Comparison of ENCODE assay signal across 8 mouse cellular contexts in genomic region chr6:127446436-127446890, GRCm38 (mm10). TPM values are rescaled to one million over a fixed set of nuclear protein-coding genes. Genes with fewer than 3 reads are reported as not detected.
A peak's percentile ranks its signal among the peaks of the same experiment; 100 is the strongest.
DNase-seq lines count a peak whose midpoint lies in the region; ATAC-seq and TF ChIP-seq lines count a peak whose summit lies in the region.

Gene Parp11 (plus strand): TSS chr6:127446840.

- H3K4me2 ChIP-seq in heart, embryonic 13.5 days = peak within 1 kb of the TSS; percentile 19; the same call in 1 of the 2 replicates
- peak within 1 kb of the TSS; percentile 40; the same call in 1 of the 2 replicates for H3K4me2 ChIP-seq in liver, embryonic 12.5 days
- H3K4me2 ChIP-seq in stomach, embryonic 14.5 days (replicated peaks; ENCODE audit: low read depth, low read length) = peak within 1 kb of the TSS; percentile 20; the same call in 1 of the 2 replicates

- TF ChIP-seq POLR2A in embryonic fibroblast, embryonic 13.5 days (IDR thresholded peaks at IDR 0.05; ENCODE audit: low read depth, low read length) = no peak

- 12% methylated on average over 8 of the region's 8 CpGs for WGBS in heart, embryonic 13.5 days
- WGBS in liver, embryonic 12.5 days (ENCODE audit: insufficient replicate concordance) = 12% methylated on average over 8 of the region's 8 CpGs
- 18% methylated on average over 8 of the region's 8 CpGs for WGBS in stomach, embryonic 14.5 days

- DNase-seq in adrenal gland, postnatal 4 days (ENCODE audit: low spot score in 2 of 2) = peak in 1 of 2 experiments; percentile 32
- peak; percentile 78 for DNase-seq in kidney, postnatal 10 days
- DNase-seq in natural killer cell, adult 2 months (ENCODE audit: low spot score in 2 of 2) = peak; percentile 27 to 62

- no peaks in the 10 kb centered on the region for H3K79me3 ChIP-seq in C2C12 (ENCODE audit: low read depth)

- H3K9me3 ChIP-seq in heart, embryonic 13.5 days = no peaks in the 10 kb centered on the region
- no peaks in the 10 kb centered on the region for H3K9me3 ChIP-seq in liver, embryonic 12.5 days (replicated peaks)
- H3K9me3 ChIP-seq in stomach, embryonic 14.5 days (ENCODE audit: control insufficient read depth, low read depth, low read length) = no peaks in the 10 kb centered on the region

- H3K27me3 ChIP-seq in C2C12 (ENCODE audit: control insufficient read depth, insufficient read depth, insufficient read length) = peaks cover 21% of the 10 kb centered on the region
- H3K27me3 ChIP-seq in heart, embryonic 13.5 days (replicated peaks) = peaks cover 50% of the 10 kb centered on the region
- H3K27me3 ChIP-seq in liver, embryonic 12.5 days (replicated peaks) = peaks cover 32% of the 10 kb centered on the region
- no peaks in the 10 kb centered on the region for H3K27me3 ChIP-seq in stomach, embryonic 14.5 days (ENCODE audit: control insufficient read depth, insufficient read depth, low read length)

- no peak within 1 kb of the TSS for H3K27ac ChIP-seq in embryonic fibroblast, embryonic 13.5 days (ENCODE audit: insufficient read depth, low read length)
- no peak within 1 kb of the TSS for H3K27ac ChIP-seq in heart, embryonic 13.5 days (replicated peaks)
- H3K27ac ChIP-seq in liver, embryonic 12.5 days = no peak within 1 kb of the TSS
- H3K27ac ChIP-seq in stomach, embryonic 14.5 days (ENCODE audit: low read length) = no peak within 1 kb of the TSS

- H3K4me3 ChIP-seq in C2C12 (ENCODE audit: insufficient read depth, poor library complexity, severe bottlenecking) = no peak within 1 kb of the TSS
- H3K4me3 ChIP-seq in embryonic fibroblast, embryonic 13.5 days (ENCODE audit: insufficient read depth, low read length) = peak within 1 kb of the TSS; percentile 17; the same call in 1 of the 2 replicates
- 0 out of 2 replicates have a peak within 1 kb of the TSS, but pooled peaks have one; percentile 3 for H3K4me3 ChIP-seq in heart, embryonic 13.5 days
- no peak within 1 kb of the TSS for H3K4me3 ChIP-seq in liver, embryonic 12.5 days
- no peak within 1 kb of the TSS for H3K4me3 ChIP-seq in stomach, embryonic 14.5 days (ENCODE audit: low read depth, low read length)

- H3K9ac ChIP-seq in heart, embryonic 13.5 days = peak within 1 kb of the TSS; percentile 42
- H3K9ac ChIP-seq in liver, embryonic 12.5 days = no peak within 1 kb of the TSS
- no peak within 1 kb of the TSS for H3K9ac ChIP-seq in stomach, embryonic 14.5 days (replicated peaks; ENCODE audit: low read depth, low read length)

- TF ChIP-seq CTCF in C2C12 (IDR thresholded peaks at IDR 0.05; ENCODE audit: control insufficient read depth, insufficient read depth, insufficient read length) = peak; percentile 35
- peak; percentile 62; the same call in 1 of the 2 replicates for TF ChIP-seq CTCF in embryonic fibroblast, embryonic 13.5 days (IDR thresholded peaks at IDR 0.05; ENCODE audit: borderline replicate concordance, insufficient read depth, low read length)

- ATAC-seq in heart, embryonic 13.5 days (ENCODE audit: extremely low read depth, insufficient number of reproducible peaks, low FRiP score, low TSS enrichment) = no peak
- no peak for ATAC-seq in liver, embryonic 12.5 days
- ATAC-seq in stomach, embryonic 14.5 days (ENCODE audit: insufficient number of reproducible peaks, insufficient read depth, low FRiP score, low read depth) = no peak

- H3K79me2 ChIP-seq in C2C12 (ENCODE audit: control insufficient read depth, insufficient read depth) = no peaks in the 10 kb centered on the region

- no peaks in the 10 kb centered on the region for H3K4me1 ChIP-seq in embryonic fibroblast, embryonic 13.5 days (ENCODE audit: control insufficient read depth, insufficient read depth, low read length)
- H3K4me1 ChIP-seq in heart, embryonic 13.5 days = 0 out of 2 replicates have a peak, but pooled peaks cover 4% of the 10 kb centered on the region
- peaks cover 19% of the 10 kb centered on the region for H3K4me1 ChIP-seq in liver, embryonic 12.5 days
- no peaks in the 10 kb centered on the region for H3K4me1 ChIP-seq in stomach, embryonic 14.5 days (ENCODE audit: control insufficient read depth, insufficient read depth, low read length)

- no peaks in the 10 kb centered on the region for H3K36me3 ChIP-seq in C2C12 (ENCODE audit: control insufficient read depth, insufficient read depth)
- H3K36me3 ChIP-seq in heart, embryonic 13.5 days = no peaks in the 10 kb centered on the region
- H3K36me3 ChIP-seq in liver, embryonic 12.5 days = no peaks in the 10 kb centered on the region
- no peaks in the 10 kb centered on the region for H3K36me3 ChIP-seq in stomach, embryonic 14.5 days (ENCODE audit: control insufficient read depth, insufficient read depth, low read length)

- no peak within 1 kb of the TSS for H3ac ChIP-seq in C2C12 (ENCODE audit: control insufficient read depth, insufficient read length, low read depth)

TF ChIP-seq in C2C12, 6 proteins besides CTCF, POLR2A, EP300 and RAD21:
- no peak for TF ChIP-seq MAX (IDR thresholded peaks at IDR 0.05)
- no peak for TF ChIP-seq USF1 (IDR thresholded peaks at IDR 0.05; ENCODE audit: low read depth)
- no peak for TF ChIP-seq CEBPB (IDR thresholded peaks at IDR 0.05; ENCODE audit: low read depth)
- TF ChIP-seq FOSL1 (IDR thresholded peaks at IDR 0.05; ENCODE audit: insufficient read depth, low read length, poor library complexity, severe bottlenecking) = no peak
- no peak for TF ChIP-seq MYOD1 (IDR thresholded peaks at IDR 0.05; ENCODE audit: control insufficient read depth, insufficient read length, low read depth)
- TF ChIP-seq MYOG (IDR thresholded peaks at IDR 0.05; ENCODE audit: control insufficient read depth, extremely low read depth, insufficient read length) = no peak

RNA-seq across cellular contexts. Expression of gene Parp11, which starts in this region (rescaled TPM):
- 3.6 TPM for polyA plus RNA-seq in C2C12 (2012; fragmentation: generic; extraction: Trizol)
- total RNA-seq in adrenal gland, postnatal 4 days (2021) = 10 to 100 TPM; 26.3 to 30.9 TPM
- 18.2 and 25.7 TPM in 2 replicates for polyA plus RNA-seq in embryonic fibroblast, embryonic 13.5 days (2011; ENCODE audit: insufficient read length, low read depth, missing spikeins)
- polyA plus RNA-seq in heart, embryonic 13.5 days (2015; fragmentation: Nextera tagmentation; extraction: Ambion mirVana) = 17.0 and 18.7 TPM in 2 replicates
- 8.2 and 10.2 TPM in 2 replicates for polyA plus RNA-seq in liver, embryonic 12.5 days (2016; fragmentation: Nextera tagmentation; extraction: Ambion mirVana)
- 29.9 and 31.0 TPM in 2 replicates for polyA plus RNA-seq in stomach, embryonic 14.5 days (2014; fragmentation: Nextera tagmentation; extraction: Ambion mirVana)

Comparison
In these comparisons a context has a peak if more than half of its experiments do, and no peak if none do; other contexts are left out.
1. H3K4me3 ChIP-seq: peak in embryonic fibroblast, embryonic 13.5 days (single experiment) and heart, embryonic 13.5 days (single experiment); none in C2C12 (single experiment), liver, embryonic 12.5 days (single experiment) and stomach, embryonic 14.5 days (single experiment).
2. Peak in every context shown above with its lines, with median percentiles within 50 percentile points of each other: H3K4me2 ChIP-seq.